Mouse (Mus musculus): Measurements from ENCODE around the gene Vmn1r90.
"Not testable (repeated sequence)": the region's sequence is repeated elsewhere in the genome, so short reads cannot be mapped to it uniquely, and the experiment has no call there.

Vmn1r90 gene

GRCm38 (mm10) chr7:14563406-14563805 lies at the start of gene Vmn1r90:
Gene Vmn1r90, minus strand, starts transcription at chr7:14563506.
- DNase-seq (ENCODE audit: low read depth, low spot score) = no peak

- not testable (repeated sequence) for DNase-seq (ENCODE audit: low read depth, low spot score)
These were observed 29.7 kb upstream of the Vmn1r90 start for GRCm38 (mm10) chr7:14593009-14593408.

- no peak for DNase-seq (ENCODE audit: low read depth, low spot score)
These were observed 11.0 kb downstream of the Vmn1r90 start for GRCm38 (mm10) chr7:14552284-14552683.

- DNase-seq (ENCODE audit: low read depth, low spot score) = no peak
These were observed 38.0 kb downstream of the Vmn1r90 start for GRCm38 (mm10) chr7:14525280-14525679.

- no peak for DNase-seq (ENCODE audit: low read depth, low spot score)
These were observed 40.7 kb downstream of the Vmn1r90 start for GRCm38 (mm10) chr7:14522636-14523035.

- DNase-seq (ENCODE audit: low read depth, low spot score) = no peak
These were observed 45.0 kb downstream of the Vmn1r90 start for GRCm38 (mm10) chr7:14518301-14518700.
